Mouse (Mus musculus): ENCODE data around the gene Serp2.

Gene Serp2

GRCm38 (mm10) chr14:76556852-76557208 lies at the start of gene Serp2:
Gene Serp2 (minus strand): TSS chr14:76556889.
- DNase-seq (ENCODE audit: low spot score) = no peak

- no peak for DNase-seq (ENCODE audit: low spot score)
These were observed 49.3 kb upstream of the Serp2 start for GRCm38 (mm10) chr14:76605931-76606534.

GRCm38 (mm10) chr14:76604012-76604411 lies 47.3 kb upstream of the Serp2 start:
- DNase-seq (ENCODE audit: low spot score) = no peak

GRCm38 (mm10) chr14:76601654-76602053 lies 45.0 kb upstream of the Serp2 start:
- peak; percentile 54 for DNase-seq (ENCODE audit: low spot score)

- no peak for DNase-seq (ENCODE audit: low spot score)
These were observed 43.7 kb upstream of the Serp2 start for GRCm38 (mm10) chr14:76600391-76600790.

- no peak for DNase-seq (ENCODE audit: low spot score)
These were observed 43.0 kb upstream of the Serp2 start for GRCm38 (mm10) chr14:76599706-76600105.

- DNase-seq (ENCODE audit: low spot score) = peak; percentile 58
These were observed 42.0 kb upstream of the Serp2 start for GRCm38 (mm10) chr14:76598518-76599216.

GRCm38 (mm10) chr14:76597751-76598150 lies 41.1 kb upstream of the Serp2 start:
- no peak for DNase-seq (ENCODE audit: low spot score)

GRCm38 (mm10) chr14:76595048-76595859 lies 38.6 kb upstream of the Serp2 start:
- no peak for DNase-seq (ENCODE audit: low spot score)

- DNase-seq (ENCODE audit: low spot score) = no peak
These were observed 37.7 kb upstream of the Serp2 start for GRCm38 (mm10) chr14:76594351-76594885.

- no peak for DNase-seq (ENCODE audit: low spot score)
These were observed 37.0 kb upstream of the Serp2 start for GRCm38 (mm10) chr14:76593630-76594193.

GRCm38 (mm10) chr14:76592721-76593120 lies 36.0 kb upstream of the Serp2 start:
- DNase-seq (ENCODE audit: low spot score) = no peak

- DNase-seq (ENCODE audit: low spot score) = no peak
These were observed 35.4 kb upstream of the Serp2 start for GRCm38 (mm10) chr14:76592090-76592489.

- DNase-seq (ENCODE audit: low spot score) = no peak
These were observed 33.4 kb upstream of the Serp2 start for GRCm38 (mm10) chr14:76590134-76590533.

- DNase-seq (ENCODE audit: low spot score) = no peak
These were observed 33.0 kb upstream of the Serp2 start for GRCm38 (mm10) chr14:76589671-76590070.

- no peak for DNase-seq (ENCODE audit: low spot score)
These were observed 29.2 kb upstream of the Serp2 start for GRCm38 (mm10) chr14:76585831-76586405.

- no peak for DNase-seq (ENCODE audit: low spot score)
These were observed 27.3 kb upstream of the Serp2 start for GRCm38 (mm10) chr14:76583985-76584384.

- DNase-seq (ENCODE audit: low spot score) = no peak
These were observed 25.6 kb upstream of the Serp2 start for GRCm38 (mm10) chr14:76581974-76582922.

GRCm38 (mm10) chr14:76579660-76580061 lies 23.0 kb upstream of the Serp2 start:
- DNase-seq (ENCODE audit: low spot score) = no peak

- DNase-seq (ENCODE audit: low spot score) = no peak
These were observed 21.2 kb upstream of the Serp2 start for GRCm38 (mm10) chr14:76577840-76578239.

- DNase-seq (ENCODE audit: low spot score) = peak; percentile 38
These were observed 13.6 kb upstream of the Serp2 start for GRCm38 (mm10) chr14:76570292-76570691.

All from urinary bladder, postnatal 14 days (tissue).